Mouse (Mus musculus) retina, adult 2 months (tissue): ENCODE results near the gene Tm7sf3.

Source experiments
- DNase-seq: peaks from one replicate; pipeline ENCODE4 v3.0.0-alpha.2; 2012; ENCODE audit warnings: low read depth, low spot score

Gene Tm7sf3

DNA sequence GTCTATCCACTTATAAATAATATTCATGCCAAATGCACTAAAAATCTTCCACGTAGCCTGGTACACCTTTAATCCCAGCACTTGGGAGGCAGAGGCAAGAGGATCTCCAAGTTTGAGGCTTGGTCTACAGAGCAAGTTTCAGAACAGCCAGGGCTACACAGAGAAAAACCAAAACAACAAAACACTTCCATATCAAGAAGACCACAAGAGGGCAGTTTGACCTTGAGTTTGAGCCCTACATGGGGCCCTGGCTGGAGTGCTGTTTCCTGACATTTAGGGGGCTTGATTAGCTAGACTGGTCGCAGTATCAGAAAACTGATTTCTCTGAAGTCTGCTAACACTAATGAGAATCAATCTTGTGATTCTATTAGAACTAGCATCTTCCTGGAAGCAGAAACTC is 18.0 kb upstream of the Tm7sf3 start:
- DNase-seq = no peak

DNA sequence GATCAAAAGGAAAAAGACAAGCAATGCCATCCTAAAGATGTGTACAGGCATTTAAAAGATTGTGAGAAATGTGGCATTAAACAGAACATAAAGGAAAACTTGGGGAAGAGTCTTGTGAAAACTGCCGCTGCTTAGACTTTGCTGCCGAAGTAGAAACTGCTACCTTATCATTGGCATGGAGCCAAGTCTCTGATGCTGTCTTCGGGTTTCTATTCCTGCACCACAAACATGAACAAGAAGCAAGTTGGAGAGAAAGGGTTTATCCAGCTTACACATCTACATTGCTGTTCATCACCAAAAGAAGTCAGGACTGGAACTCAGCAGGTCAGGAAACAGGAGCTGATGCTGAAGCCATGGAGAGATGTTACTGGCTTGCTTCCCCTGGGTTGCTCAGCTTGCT is 10.6 kb upstream of the Tm7sf3 start:
- no peak for DNase-seq

- DNase-seq = no peak
Observed at GRCm38 (mm10) chr6:146651431-146651830, 8.8 kb upstream of the Tm7sf3 start.

DNA sequence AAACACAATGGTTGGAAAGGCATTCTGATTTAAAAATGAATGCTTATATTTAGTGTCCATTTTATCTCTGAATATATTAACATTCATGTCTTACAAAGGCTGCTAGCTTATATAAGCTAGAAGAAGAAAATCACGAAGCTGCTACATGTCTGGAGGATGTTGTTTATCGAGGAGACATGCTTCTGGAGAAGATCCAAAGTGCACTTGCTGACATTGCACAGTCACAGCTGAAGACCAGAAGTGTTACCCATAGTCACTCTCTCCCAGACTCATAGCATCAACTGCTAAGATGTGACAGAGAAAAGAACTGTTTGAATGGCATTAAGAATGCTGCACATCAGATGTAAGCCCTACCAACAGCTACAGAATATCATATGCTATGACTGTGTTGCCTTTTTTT is 7.4 kb upstream of the Tm7sf3 start:
- DNase-seq = no peak

DNA sequence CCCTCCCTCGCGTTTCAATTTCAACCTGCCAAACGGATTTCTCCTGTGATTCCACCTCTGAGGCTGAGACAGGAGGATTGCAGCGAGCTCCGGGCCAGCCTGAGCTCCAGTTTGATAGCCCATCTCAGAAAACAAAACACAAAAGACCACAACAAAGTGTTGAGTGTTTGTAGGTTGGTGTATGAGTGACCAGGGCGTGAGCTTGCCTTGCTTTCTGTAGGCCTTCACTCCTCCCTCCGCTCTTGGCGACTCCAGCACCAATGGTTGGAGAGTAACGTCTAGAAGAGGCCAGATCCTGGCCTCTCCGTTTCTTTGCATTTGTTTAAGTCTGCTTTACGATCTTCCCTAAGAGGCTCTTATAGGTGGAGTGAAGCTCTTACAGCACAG is 553 bp upstream of the Tm7sf3 start:
- DNase-seq = no peak

GRCm38 (mm10) chr6:146641621-146642210 is 908 bp downstream of the Tm7sf3 start:
- no peak for DNase-seq

DNA sequence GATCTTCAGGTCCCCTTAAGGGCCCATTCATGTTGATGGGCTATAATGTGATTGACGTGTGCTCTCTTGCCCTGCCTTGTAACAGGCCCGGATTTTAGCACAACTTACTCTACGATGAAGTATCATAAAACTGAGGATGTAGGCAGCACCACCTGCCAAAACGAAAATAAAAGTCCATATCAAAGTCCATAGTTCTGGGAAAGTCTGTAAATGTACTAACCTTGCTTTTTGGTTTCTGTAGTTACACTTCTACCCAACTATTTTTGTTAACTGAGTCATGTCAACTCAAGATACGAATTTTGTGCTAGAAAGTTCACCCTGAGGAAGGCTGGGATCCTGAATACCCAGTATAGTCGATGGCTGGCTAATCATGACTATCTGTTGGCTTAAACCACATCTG is 1.6 kb downstream of the Tm7sf3 start:
- no peak for DNase-seq

- DNase-seq = no peak
Observed at GRCm38 (mm10) chr6:146640068-146640965, 2.3 kb downstream of the Tm7sf3 start.

- no peak for DNase-seq
Observed at GRCm38 (mm10) chr6:146636482-146636881, 6.1 kb downstream of the Tm7sf3 start.

GRCm38 (mm10) chr6:146634759-146635606 is 7.6 kb downstream of the Tm7sf3 start:
- no peak for DNase-seq

DNA sequence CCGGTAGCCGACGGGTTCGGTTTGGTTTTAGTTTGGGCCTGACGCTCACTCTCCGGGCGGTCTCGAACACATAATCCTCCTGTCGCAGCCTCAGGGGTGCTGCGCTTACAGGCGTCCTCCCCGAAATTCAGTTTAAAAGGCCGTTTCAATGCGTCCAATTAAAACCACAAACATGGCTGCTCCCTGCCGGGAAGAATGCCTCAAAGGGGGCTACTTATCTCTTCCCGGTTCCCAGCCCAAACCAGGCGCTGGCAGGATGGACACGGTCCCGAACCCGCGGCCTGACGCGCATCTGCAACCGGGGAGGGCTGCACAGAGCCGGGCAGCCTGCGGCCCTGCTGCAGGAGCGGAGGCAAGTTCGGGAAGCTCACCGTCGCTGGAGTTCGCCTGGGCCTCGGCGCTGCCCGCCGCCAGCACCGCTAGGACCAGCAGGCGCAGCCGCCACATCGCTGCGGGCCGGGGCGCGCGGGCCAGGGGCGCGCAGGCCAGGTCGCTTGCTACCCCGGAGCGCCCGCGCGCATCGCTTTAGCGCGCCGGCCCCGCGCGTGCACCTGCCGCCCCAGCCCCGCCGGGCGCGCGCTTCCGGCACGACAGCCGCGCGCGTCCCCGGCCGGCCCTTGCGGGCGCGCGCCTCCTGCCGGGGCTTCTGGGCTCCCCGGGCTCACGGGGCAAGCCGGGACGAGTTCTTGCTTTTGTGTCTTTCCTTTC is 8.5 kb downstream of the Tm7sf3 start:
- DNase-seq = peak; percentile 68

GRCm38 (mm10) chr6:146633629-146634014 is 9.0 kb downstream of the Tm7sf3 start:
- DNase-seq = no peak

- DNase-seq = no peak
Observed at GRCm38 (mm10) chr6:146633097-146633496, 9.5 kb downstream of the Tm7sf3 start.

DNA sequence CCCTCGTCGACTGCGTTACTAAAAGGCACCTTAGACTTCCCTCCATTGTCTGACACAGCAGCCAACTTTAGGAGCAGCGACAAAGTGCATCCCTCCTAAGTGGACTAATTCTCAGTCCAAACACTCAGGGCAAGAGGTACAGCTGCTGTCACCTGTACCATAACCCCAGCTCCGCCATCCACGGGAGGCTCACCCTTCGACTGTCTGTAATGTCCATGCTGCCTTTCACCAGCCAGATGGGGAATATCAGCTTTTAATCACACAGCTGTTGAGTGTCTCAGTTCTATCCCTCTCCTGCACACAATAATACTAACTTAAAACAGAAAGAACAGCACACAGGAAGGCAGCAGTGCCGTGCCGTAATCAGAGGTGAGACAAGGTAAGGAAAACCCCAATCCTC is 10.2 kb downstream of the Tm7sf3 start:
- DNase-seq = no peak

DNA sequence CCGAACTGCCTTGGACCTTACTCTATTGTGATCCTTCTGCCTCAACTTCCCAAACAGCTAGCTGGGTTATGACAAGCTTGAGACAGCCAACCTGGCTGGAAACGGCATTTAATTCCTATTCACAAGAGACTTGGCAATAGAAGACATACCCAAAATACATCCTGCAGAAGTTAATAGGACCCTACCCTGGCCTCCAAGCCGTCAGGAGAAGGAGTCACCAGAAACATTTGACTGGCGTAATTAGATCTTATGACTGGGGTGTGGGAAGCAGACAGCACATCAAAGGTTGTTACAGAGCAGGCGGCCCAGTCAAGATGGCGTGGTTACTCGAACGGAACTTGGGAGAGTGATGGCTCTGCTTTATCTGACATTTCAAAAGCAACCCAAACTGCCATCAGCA is 10.8 kb downstream of the Tm7sf3 start:
- DNase-seq = no peak

GRCm38 (mm10) chr6:146630961-146631360 is 11.7 kb downstream of the Tm7sf3 start:
- no peak for DNase-seq

- no peak for DNase-seq
Observed at GRCm38 (mm10) chr6:146629781-146630756, 12.6 kb downstream of the Tm7sf3 start.

DNA sequence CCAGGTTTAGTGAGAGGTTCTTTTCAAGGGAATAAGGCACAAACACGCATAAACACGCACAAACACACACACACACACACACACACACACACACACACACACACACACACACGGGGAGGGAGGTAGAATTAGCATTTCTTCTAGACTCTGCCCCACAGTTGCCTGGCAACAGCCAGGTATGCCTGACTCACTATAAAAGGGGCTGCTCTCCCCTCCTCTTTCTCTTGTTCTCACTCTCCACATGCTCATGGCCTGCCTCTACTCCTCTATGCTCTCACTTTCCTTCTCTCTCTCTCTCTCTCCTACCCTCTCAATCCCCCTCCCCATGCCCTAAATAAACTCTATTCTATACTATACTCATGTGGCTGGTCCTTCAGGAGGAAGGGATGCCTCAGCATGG is 14.5 kb downstream of the Tm7sf3 start:
- no peak for DNase-seq

- no peak for DNase-seq
Observed at GRCm38 (mm10) chr6:146616670-146617069, 26.0 kb downstream of the Tm7sf3 start.

GRCm38 (mm10) chr6:146615891-146616290 is 26.7 kb downstream of the Tm7sf3 start:
- DNase-seq = no peak

GRCm38 (mm10) chr6:146614541-146614940 is 28.1 kb downstream of the Tm7sf3 start:
- no peak for DNase-seq
